Mouse (Mus musculus): ENCODE data around the gene Limch1. TPM values are rescaled to one million over a fixed set of nuclear protein-coding genes. Genes with fewer than 3 reads are reported as not detected.
A peak's percentile ranks its signal among the peaks of the same experiment; 100 is the strongest.

The Limch1 gene
- polyA plus RNA-seq, 1 experiment from 2014 or later: 28.2 TPM

DNA sequence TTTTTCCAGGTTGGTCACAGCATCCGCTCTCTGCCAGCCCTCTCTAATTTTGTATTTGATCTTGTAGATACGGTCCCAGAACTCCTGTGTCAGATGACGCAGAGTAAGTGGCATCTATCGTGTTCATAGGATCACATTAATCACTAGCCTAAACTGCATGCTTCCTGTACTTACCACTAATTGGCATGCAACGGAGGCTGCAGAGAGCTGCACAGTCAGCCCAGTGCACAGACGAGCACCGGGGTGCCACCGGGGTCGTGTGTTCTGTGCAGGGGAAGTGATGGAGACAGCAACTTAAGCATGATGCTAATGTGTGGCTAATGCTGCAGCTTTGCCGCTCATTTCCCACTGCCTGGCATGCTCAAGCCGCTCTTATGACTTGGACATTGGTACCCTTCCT, 247.4 kb downstream of the Limch1 start:
- no peaks in the 10 kb centered on the region for H3K36me3 ChIP-seq (ENCODE audit: control insufficient read depth, insufficient read depth, low read length)
- no peak overlapping the region for H3K27ac ChIP-seq (replicated peaks in 1 of 2; ENCODE audit: control insufficient read depth in 1 of 2, insufficient read depth in 1 of 2, low read depth in 2 of 2, low read length in 2 of 2)
- H3K4me1 ChIP-seq (ENCODE audit: control insufficient read depth in 2 of 2, insufficient read depth in 2 of 2, low read length in 2 of 2): peaks cover 3 to 10% of the 10 kb centered on the region in 2 experiments; a peak in 2 of 4 replicates
- H3K27me3 ChIP-seq (ENCODE audit: control insufficient read depth, insufficient read depth, low read length): peaks cover 71% of the 10 kb centered on the region
- no peak for ATAC-seq (ENCODE audit: insufficient number of reproducible peaks, insufficient read depth, low FRiP score, low read depth)
- no peak overlapping the region for H3K9ac ChIP-seq (ENCODE audit: low read length)
- H3K4me2 ChIP-seq (ENCODE audit: low read length): no peak overlapping the region
- no peak overlapping the region for H3K4me3 ChIP-seq (ENCODE audit: control insufficient read depth in 1 of 2, insufficient read depth in 1 of 2, low read depth in 1 of 2, low read length in 2 of 2)
- 82% methylated on average over 11 of the region's 11 CpGs for WGBS
- no peaks in the 10 kb centered on the region for H3K9me3 ChIP-seq (ENCODE audit: control insufficient read depth, low read length)

DNA sequence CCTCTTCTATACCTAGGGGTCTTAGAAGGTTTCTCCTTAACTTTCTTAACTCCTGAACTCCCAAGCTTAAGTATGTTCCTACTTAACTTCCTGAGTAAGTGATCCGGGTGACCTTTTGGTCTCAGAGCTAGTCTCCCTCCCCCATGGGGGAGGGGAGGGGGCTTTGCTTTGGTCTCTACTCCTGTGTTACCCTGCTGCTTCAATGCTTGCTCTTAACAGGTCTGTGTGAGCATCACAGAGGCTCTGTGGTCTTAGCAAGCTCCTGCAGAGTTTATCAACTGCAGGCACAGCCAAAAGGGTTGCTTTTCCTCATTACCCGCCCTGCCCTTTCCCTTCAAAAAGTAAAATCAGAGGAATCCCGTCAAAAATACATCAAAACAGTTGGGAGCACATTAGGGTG, 250.5 kb downstream of the Limch1 start:
- Histone ChIP-seq H3K9me3 (ENCODE audit: control insufficient read depth, low read length) (no peaks in the 10 kb centered on the region), H3K36me3 (ENCODE audit: control insufficient read depth, insufficient read depth, low read length) (no peaks in the 10 kb centered on the region), H3K27ac (replicated peaks in 1 of 2; ENCODE audit: control insufficient read depth in 1 of 2, insufficient read depth in 1 of 2, low read depth in 2 of 2, low read length in 2 of 2) (no peak overlapping the region), H3K9ac (ENCODE audit: low read length) (no peak overlapping the region), H3K4me1 (ENCODE audit: control insufficient read depth in 2 of 2, insufficient read depth in 2 of 2, low read length in 2 of 2) (peaks cover 3 to 10% of the 10 kb centered on the region in 2 experiments; a peak in 2 of 4 replicates), H3K4me3 (ENCODE audit: control insufficient read depth in 1 of 2, insufficient read depth in 1 of 2, low read depth in 1 of 2, low read length in 2 of 2) (no peak overlapping the region), H3K4me2 (ENCODE audit: low read length) (no peak overlapping the region), H3K27me3 (ENCODE audit: control insufficient read depth, insufficient read depth, low read length) (peaks cover 81% of the 10 kb centered on the region)
- ATAC-seq (ENCODE audit: insufficient number of reproducible peaks, insufficient read depth, low FRiP score, low read depth): no peak
- WGBS: 14% methylated on average over 3 of the region's 3 CpGs

- WGBS: 5% methylated on average over 33 of the region's 33 CpGs
- Histone ChIP-seq H3K4me2 (ENCODE audit: low read length) (peak overlapping the region; percentile 66), H3K9me3 (ENCODE audit: control insufficient read depth, low read length) (no peaks in the 10 kb centered on the region), H3K27me3 (ENCODE audit: control insufficient read depth, insufficient read depth, low read length) (peaks cover 75% of the 10 kb centered on the region), H3K4me3 (ENCODE audit: control insufficient read depth in 1 of 2, insufficient read depth in 1 of 2, low read depth in 1 of 2, low read length in 2 of 2) (peak overlapping the region; percentile 33 to 38), H3K27ac (replicated peaks in 1 of 2; ENCODE audit: control insufficient read depth in 1 of 2, insufficient read depth in 1 of 2, low read depth in 2 of 2, low read length in 2 of 2) (no peak overlapping the region), H3K36me3 (ENCODE audit: control insufficient read depth, insufficient read depth, low read length) (no peaks in the 10 kb centered on the region), H3K4me1 (ENCODE audit: control insufficient read depth in 2 of 2, insufficient read depth in 2 of 2, low read length in 2 of 2) (peaks cover 3 to 10% of the 10 kb centered on the region in 2 experiments; a peak in 2 of 4 replicates), H3K9ac (ENCODE audit: low read length) (peak overlapping the region; percentile 42; the same call in 1 of the 2 replicates)
- ATAC-seq (ENCODE audit: insufficient number of reproducible peaks, insufficient read depth, low FRiP score, low read depth): no peak
Observed at GRCm38 (mm10) chr5:66996886-66997599, 251.4 kb downstream of the Limch1 start.

DNA sequence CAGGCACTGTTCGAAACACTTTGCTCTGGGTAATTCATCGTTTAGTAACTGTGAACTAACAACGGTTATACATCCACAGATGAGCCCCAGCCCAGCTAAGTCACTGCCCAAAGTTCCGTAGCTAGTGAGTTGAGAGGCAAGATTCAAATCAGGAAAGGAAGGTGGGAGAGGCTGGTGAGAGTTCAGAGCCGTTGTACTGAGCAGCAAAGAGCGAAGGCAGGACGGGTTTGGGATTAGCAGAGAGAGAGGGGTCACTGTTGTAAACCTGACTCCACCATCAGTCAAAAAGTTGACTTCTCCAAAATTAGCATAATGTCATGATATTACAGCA, 251.9 kb downstream of the Limch1 start:
- Histone ChIP-seq H3K9me3 (ENCODE audit: control insufficient read depth, low read length) (no peaks in the 10 kb centered on the region), H3K4me1 (ENCODE audit: control insufficient read depth in 2 of 2, insufficient read depth in 2 of 2, low read length in 2 of 2) (peaks cover 3 to 10% of the 10 kb centered on the region in 2 experiments; a peak in 2 of 4 replicates), H3K9ac (ENCODE audit: low read length) (no peak overlapping the region), H3K4me3 (ENCODE audit: control insufficient read depth in 1 of 2, insufficient read depth in 1 of 2, low read depth in 1 of 2, low read length in 2 of 2) (peak overlapping the region in 1 of 2 experiments; percentile 33; a peak in 2 of 4 replicates), H3K27ac (replicated peaks in 1 of 2; ENCODE audit: control insufficient read depth in 1 of 2, insufficient read depth in 1 of 2, low read depth in 2 of 2, low read length in 2 of 2) (no peak overlapping the region), H3K36me3 (ENCODE audit: control insufficient read depth, insufficient read depth, low read length) (no peaks in the 10 kb centered on the region), H3K27me3 (ENCODE audit: control insufficient read depth, insufficient read depth, low read length) (peaks cover 70% of the 10 kb centered on the region), H3K4me2 (ENCODE audit: low read length) (peak overlapping the region; percentile 66)
- ATAC-seq (ENCODE audit: insufficient number of reproducible peaks, insufficient read depth, low FRiP score, low read depth): no peak
- 26% methylated on average over 7 of the region's 7 CpGs for WGBS

- Histone ChIP-seq H3K9ac (ENCODE audit: low read length) (no peak overlapping the region), H3K27me3 (ENCODE audit: control insufficient read depth, insufficient read depth, low read length) (peaks cover 62% of the 10 kb centered on the region), H3K4me1 (ENCODE audit: control insufficient read depth in 2 of 2, insufficient read depth in 2 of 2, low read length in 2 of 2) (peaks cover 3 to 10% of the 10 kb centered on the region in 2 experiments; a peak in 2 of 4 replicates), H3K9me3 (ENCODE audit: control insufficient read depth, low read length) (no peaks in the 10 kb centered on the region), H3K4me2 (ENCODE audit: low read length) (no peak overlapping the region), H3K36me3 (ENCODE audit: control insufficient read depth, insufficient read depth, low read length) (no peaks in the 10 kb centered on the region), H3K27ac (replicated peaks in 1 of 2; ENCODE audit: control insufficient read depth in 1 of 2, insufficient read depth in 1 of 2, low read depth in 2 of 2, low read length in 2 of 2) (no peak overlapping the region), H3K4me3 (ENCODE audit: control insufficient read depth in 1 of 2, insufficient read depth in 1 of 2, low read depth in 1 of 2, low read length in 2 of 2) (no peak overlapping the region)
- ATAC-seq (ENCODE audit: insufficient number of reproducible peaks, insufficient read depth, low FRiP score, low read depth): no peak
- WGBS: 45% methylated on average over 6 of the region's 6 CpGs
Observed at GRCm38 (mm10) chr5:66998341-66998740, 252.7 kb downstream of the Limch1 start.

DNA sequence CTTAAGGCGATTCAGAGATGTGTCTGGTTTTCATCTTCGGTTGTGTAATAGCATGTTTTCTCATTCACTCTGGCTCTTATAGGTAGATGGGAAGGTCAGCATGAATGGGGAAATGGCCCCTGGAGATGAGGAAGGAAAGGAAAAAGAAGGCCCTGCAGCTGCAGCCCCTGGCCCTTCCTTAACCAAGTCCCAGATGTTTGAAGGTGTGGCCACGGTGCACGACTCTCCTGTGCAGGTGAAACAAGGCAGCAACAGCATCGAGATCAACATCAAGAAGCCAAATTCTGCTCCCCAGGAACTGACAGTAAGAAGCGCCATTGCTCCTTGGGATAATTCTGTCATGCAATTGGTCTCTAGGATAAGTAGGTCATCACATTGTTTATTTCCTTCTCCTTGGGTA, 256.7 kb downstream of the Limch1 start:
- no peak for ATAC-seq (ENCODE audit: insufficient number of reproducible peaks, insufficient read depth, low FRiP score, low read depth)
- H3K36me3 ChIP-seq (ENCODE audit: control insufficient read depth, insufficient read depth, low read length): peaks cover 6% of the 10 kb centered on the region; the same call in 1 of the 2 replicates
- H3K9ac ChIP-seq (ENCODE audit: low read length): no peak overlapping the region
- H3K27me3 ChIP-seq (ENCODE audit: control insufficient read depth, insufficient read depth, low read length): peaks cover 26% of the 10 kb centered on the region
- 80% methylated on average over 6 of the region's 6 CpGs for WGBS
- H3K4me3 ChIP-seq (ENCODE audit: control insufficient read depth in 1 of 2, insufficient read depth in 1 of 2, low read depth in 1 of 2, low read length in 2 of 2): no peak overlapping the region
- H3K9me3 ChIP-seq (ENCODE audit: control insufficient read depth, low read length): no peaks in the 10 kb centered on the region
- peaks cover 0 to 2% of the 10 kb centered on the region in 2 experiments; a peak in 2 of 4 replicates for H3K4me1 ChIP-seq (ENCODE audit: control insufficient read depth in 2 of 2, insufficient read depth in 2 of 2, low read length in 2 of 2)
- H3K27ac ChIP-seq (replicated peaks in 1 of 2; ENCODE audit: control insufficient read depth in 1 of 2, insufficient read depth in 1 of 2, low read depth in 2 of 2, low read length in 2 of 2): no peak overlapping the region
- H3K4me2 ChIP-seq (ENCODE audit: low read length): no peak overlapping the region

GRCm38 (mm10) chr5:67004619-67005018, 259.0 kb downstream of the Limch1 start:
- Histone ChIP-seq H3K4me1 (ENCODE audit: control insufficient read depth in 2 of 2, insufficient read depth in 2 of 2, low read length in 2 of 2) (no peaks in the 10 kb centered on the region), H3K36me3 (ENCODE audit: control insufficient read depth, insufficient read depth, low read length) (peaks cover 6% of the 10 kb centered on the region; the same call in 1 of the 2 replicates), H3K4me2 (ENCODE audit: low read length) (no peak overlapping the region), H3K27me3 (ENCODE audit: control insufficient read depth, insufficient read depth, low read length) (peaks cover 11% of the 10 kb centered on the region), H3K4me3 (ENCODE audit: control insufficient read depth in 1 of 2, insufficient read depth in 1 of 2, low read depth in 1 of 2, low read length in 2 of 2) (no peak overlapping the region), H3K9me3 (ENCODE audit: control insufficient read depth, low read length) (0 out of 2 replicates have a peak, but pooled peaks cover 4% of the 10 kb centered on the region), H3K9ac (ENCODE audit: low read length) (no peak overlapping the region), H3K27ac (replicated peaks in 1 of 2; ENCODE audit: control insufficient read depth in 1 of 2, insufficient read depth in 1 of 2, low read depth in 2 of 2, low read length in 2 of 2) (no peak overlapping the region)
- WGBS: 28% methylated on average over 11 of the region's 11 CpGs
- ATAC-seq (ENCODE audit: insufficient number of reproducible peaks, insufficient read depth, low FRiP score, low read depth): no peak

All from heart, embryonic 14.5 days (tissue).